Mouse (Mus musculus) heart, postnatal 0 days (tissue): ENCODE measurements around the gene Slc25a45. TPM values are rescaled to one million over a fixed set of nuclear protein-coding genes. Genes with fewer than 3 reads are reported as not detected.

Experiments used
- ATAC-seq: fragments of 200-750 bp; cut with Nextera tagmentation; 2 replicates; pipeline ENCODE4 v1.8.0; 2017; ENCODE audit warnings: low read depth, moderate number of reproducible peaks, moderate library complexity; ENCODE audit not compliant: insufficient read depth
- DNase-seq: peaks from one replicate; pipeline ENCODE4 v3.0.0-alpha.2; 2016; ENCODE audit warnings: low spot score
- H3K27ac ChIP-seq: fragments of 300-500 bp; sonication (generic); 2 replicates; pipeline ENCODE4 v1.5.1; 2014; ENCODE audit warnings: low read depth, mild to moderate bottlenecking
- H3K27me3 ChIP-seq: fragments of 300-500 bp; sonication (generic); 2 replicates; pipeline ENCODE4 v1.6.1; 2014; ENCODE audit warnings: low read length, mixed read lengths; ENCODE audit not compliant: control insufficient read depth, insufficient read depth
- H3K36me3 ChIP-seq: fragments of 300-500 bp; sonication (generic); replicated peaks from 2 replicates; pipeline ENCODE4 v1.6.1; 2014; ENCODE audit warnings: low read length, mixed read lengths; ENCODE audit not compliant: control insufficient read depth, insufficient read depth
- H3K4me1 ChIP-seq: fragments of 300-500 bp; sonication (generic); 2 replicates; pipeline ENCODE4 v1.6.1; 2014; ENCODE audit warnings: antibody characterized with exemption; ENCODE audit not compliant: control insufficient read depth, insufficient read depth
- H3K4me2 ChIP-seq: fragments of 300-500 bp; sonication (generic); 2 replicates; pipeline ENCODE4 v1.6.1; 2014; ENCODE audit warnings: low read depth, mild to moderate bottlenecking, low read length, moderate library complexity
- H3K4me3 ChIP-seq: fragments of 300-500 bp; sonication (generic); 2 replicates; pipeline ENCODE4 v1.5.1; 2014; ENCODE audit warnings: low read depth, low read length
- H3K9ac ChIP-seq: fragments of 300-500 bp; sonication (generic); replicated peaks from 2 replicates; pipeline ENCODE4 v1.6.1; 2014; ENCODE audit warnings: low read depth, low read length, mixed read lengths
- H3K9me3 ChIP-seq: fragments of 300-500 bp; sonication (generic); replicated peaks from 2 replicates; pipeline ENCODE4 v1.6.1; 2016; ENCODE audit warnings: low read length; ENCODE audit not compliant: control insufficient read depth
- CTCF ChIP-seq: IDR thresholded peaks from 2 replicates; pipeline ENCODE4 v1.5.1; 2016; ENCODE audit warnings: antibody characterized with exemption, control low read depth, low read depth
- EP300 ChIP-seq: IDR thresholded peaks from 2 replicates; pipeline ENCODE4 v1.6.1; 2016; ENCODE audit warnings: antibody characterized with exemption, low read depth
- WGBS: fragments of 180-500 bp; shearing (Covaris S2); extraction: QIAGEN DNeasy Blood & Tissue Kit; methylation state at CpG from one replicate; pipeline ENCODE4 v1.1.7; 2014; 5-methylcytosine and 5-hydroxymethylcytosine counted together
- polyA plus RNA-seq: library from polyadenylated mRNA; unstranded; fragments of >200 nt; fragmentation: Nextera tagmentation; extraction: Ambion mirVana; gene quantifications from 2 replicates; pipeline ENCODE4 v1.2.1, GENCODE M21; 2015
- total RNA-seq: library from RNA; depleted of rRNA; stranded (reverse); fragments of >200 nt; gene quantifications from 2 replicates; pipeline ENCODE4 v1.2.3, GENCODE M21; 2014; ENCODE audit warnings: low replicate concordance

Gene Slc25a45
- total and polyA plus RNA-seq, 2 experiments from 2014 or later = 2.9 to 4.8 TPM

DNA sequence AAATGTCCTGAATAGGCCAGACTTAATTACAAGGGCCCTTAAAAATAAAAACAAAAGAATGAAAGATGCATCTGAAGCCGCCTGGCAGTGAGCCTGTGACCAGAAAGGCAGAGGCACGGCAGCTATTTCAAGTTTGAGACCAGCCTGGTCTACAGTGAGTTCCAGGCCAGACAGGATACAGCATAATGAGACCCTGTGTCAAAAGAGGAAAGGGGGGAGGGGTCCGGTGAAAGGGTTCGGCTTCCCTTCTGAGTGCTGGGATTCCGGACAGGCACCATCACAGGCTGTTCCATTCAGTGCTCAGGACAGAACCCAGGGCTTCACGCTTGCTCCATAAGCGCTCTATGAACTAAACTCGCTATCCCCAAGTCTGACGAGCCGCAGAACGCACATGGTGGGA lies 49.4 kb downstream of the Slc25a45 start:
- Histone ChIP-seq H3K9ac (no peak overlapping the region), H3K27me3 (no peaks in the 10 kb centered on the region), H3K4me2 (no peak overlapping the region), H3K36me3 (no peaks in the 10 kb centered on the region), H3K4me3 (no peak overlapping the region), H3K9me3 (no peaks in the 10 kb centered on the region), H3K27ac (no peak overlapping the region; the same call in 1 of the 2 replicates), H3K4me1 (peaks cover 9% of the 10 kb centered on the region; the same call in 1 of the 2 replicates)
- WGBS = 73% methylated on average over 11 of the region's 11 CpGs
- ATAC-seq = no peak
- no peak for DNase-seq
- TF ChIP-seq CTCF = no peak
- no peak for TF ChIP-seq EP300

DNA sequence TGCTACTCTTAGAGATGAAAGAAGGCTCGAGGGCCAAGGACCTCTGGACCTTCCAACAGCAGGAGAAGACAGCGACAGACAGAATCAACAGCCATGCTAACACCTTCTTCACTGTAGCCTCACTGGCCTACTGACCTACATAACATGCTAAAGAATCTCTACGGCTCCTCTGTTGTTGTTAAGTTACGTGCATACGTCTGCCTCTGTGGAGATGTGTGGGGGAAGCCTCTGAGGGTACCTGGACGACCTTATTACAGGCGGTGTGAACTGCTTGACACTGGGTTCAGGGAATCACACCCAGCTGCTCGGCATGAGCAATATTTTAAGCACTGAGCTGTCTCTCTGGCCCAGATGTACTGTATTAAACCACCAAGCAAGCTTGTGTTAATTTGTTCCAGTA lies 49.9 kb downstream of the Slc25a45 start:
- Histone ChIP-seq H3K36me3 (no peaks in the 10 kb centered on the region), H3K4me1 (peaks cover 9% of the 10 kb centered on the region; the same call in 1 of the 2 replicates), H3K4me2 (no peak overlapping the region), H3K27ac (no peak overlapping the region; the same call in 1 of the 2 replicates), H3K27me3 (no peaks in the 10 kb centered on the region), H3K9me3 (no peaks in the 10 kb centered on the region), H3K9ac (no peak overlapping the region), H3K4me3 (no peak overlapping the region)
- TF ChIP-seq EP300 (no peak), CTCF (no peak)
- no peak for DNase-seq
- no peak for ATAC-seq
- 83% methylated on average over 8 of the region's 8 CpGs for whole genome bisulfite sequencing

DNA sequence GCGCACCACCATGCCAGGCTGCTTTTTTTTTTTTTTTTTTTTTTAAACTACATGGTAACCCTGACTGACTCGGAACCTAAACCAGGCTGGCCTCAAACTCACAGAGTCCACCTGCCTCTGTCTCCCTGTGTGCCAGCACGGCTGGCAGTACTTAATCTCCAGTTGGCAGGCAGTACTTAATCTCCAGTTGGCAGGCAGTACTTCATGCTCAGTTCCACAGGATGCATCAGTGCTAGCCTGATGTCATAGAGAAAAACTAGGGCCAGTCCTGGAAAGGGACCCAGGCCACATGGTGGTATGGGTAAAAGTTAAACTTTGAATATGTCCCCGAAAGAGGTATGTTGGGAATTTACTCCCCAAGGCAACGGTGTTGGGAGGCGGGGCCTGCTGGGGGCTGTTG lies 50.5 kb downstream of the Slc25a45 start:
- Histone ChIP-seq H3K4me2 (no peak overlapping the region), H3K27me3 (no peaks in the 10 kb centered on the region), H3K9ac (no peak overlapping the region), H3K36me3 (no peaks in the 10 kb centered on the region), H3K4me3 (no peak overlapping the region), H3K27ac (no peak overlapping the region), H3K4me1 (peaks cover 9% of the 10 kb centered on the region; the same call in 1 of the 2 replicates), H3K9me3 (no peaks in the 10 kb centered on the region)
- 70% methylated on average over 6 of the region's 6 CpGs for WGBS
- TF ChIP-seq EP300 = no peak
- TF ChIP-seq CTCF = no peak
- ATAC-seq (no peak), DNase-seq (no peak)

DNA sequence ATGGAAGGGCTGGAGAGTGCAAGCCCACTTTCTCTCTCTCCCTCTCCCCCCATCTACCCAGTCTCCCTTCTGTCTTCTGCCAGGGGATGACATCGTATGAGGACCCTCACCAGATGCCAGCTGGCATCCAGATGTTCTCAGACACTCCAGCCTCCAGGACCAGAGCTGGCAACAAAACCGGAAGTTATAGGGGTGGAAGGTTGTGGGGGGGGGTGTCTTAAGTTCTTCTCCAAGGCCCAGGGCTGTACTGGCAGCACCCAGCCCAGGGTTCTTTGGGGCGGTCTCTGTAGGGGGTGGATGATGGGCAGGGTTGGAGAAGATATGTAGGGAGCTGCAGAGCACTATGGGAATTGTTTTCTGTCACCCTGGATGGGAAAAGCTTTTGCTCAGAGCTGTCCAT lies 50.9 kb downstream of the Slc25a45 start:
- Histone ChIP-seq H3K27ac (peak overlapping the region; percentile 73; the same call in 1 of the 2 replicates), H3K4me1 (peaks cover 9% of the 10 kb centered on the region; the same call in 1 of the 2 replicates), H3K4me3 (no peak overlapping the region), H3K9me3 (no peaks in the 10 kb centered on the region), H3K9ac (no peak overlapping the region), H3K36me3 (no peaks in the 10 kb centered on the region), H3K27me3 (no peaks in the 10 kb centered on the region), H3K4me2 (no peak overlapping the region)
- 59% methylated on average over 3 of the region's 3 CpGs for WGBS
- TF ChIP-seq CTCF (no peak), EP300 (no peak)
- no peak for DNase-seq
- no peak for ATAC-seq

DNA sequence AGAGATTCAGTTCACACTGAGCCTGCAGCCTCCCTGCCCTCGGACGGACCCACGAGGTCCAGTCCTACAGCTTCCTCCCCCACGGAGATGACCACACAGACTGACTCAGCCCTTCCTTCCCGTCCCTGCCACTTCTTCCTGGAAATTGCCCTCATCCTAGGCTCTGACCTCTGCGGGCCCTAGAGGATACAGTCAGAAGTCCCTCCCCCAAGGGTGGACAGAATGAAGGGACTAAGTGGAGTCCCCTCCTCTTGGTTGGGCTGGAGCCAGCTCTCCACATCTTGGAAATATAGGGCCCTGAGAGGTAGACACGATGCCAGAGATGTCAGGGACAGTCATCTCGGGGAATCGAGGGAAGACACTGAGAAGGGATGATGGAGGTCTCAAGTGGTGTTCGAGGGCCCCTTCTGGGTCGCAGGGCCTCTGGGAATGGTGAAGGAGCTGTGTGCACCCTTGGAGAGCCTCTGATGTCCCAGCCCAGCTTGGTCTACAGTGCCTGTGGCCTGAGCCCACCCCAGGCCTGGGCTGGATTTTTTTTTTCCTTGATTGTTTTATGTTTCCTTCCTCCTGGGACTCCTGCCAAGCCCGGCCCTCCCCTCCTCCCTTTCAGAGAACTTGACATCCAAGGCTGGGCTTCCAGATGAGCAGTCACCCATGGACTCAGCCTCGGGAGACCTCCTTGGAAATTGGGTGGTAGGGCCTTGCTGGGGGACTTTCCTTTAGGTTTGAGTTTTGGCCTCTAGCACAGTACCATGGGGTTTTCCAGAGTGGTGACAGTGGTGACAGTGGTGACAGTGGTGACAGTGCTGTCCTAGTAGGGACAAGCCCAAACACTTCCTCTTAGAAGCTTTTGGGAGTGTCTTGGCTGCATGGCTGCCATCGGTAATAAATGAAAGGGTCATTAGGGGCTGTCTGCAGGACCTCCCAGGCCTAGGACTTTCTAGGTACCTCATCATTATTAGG lies 52.3 kb downstream of the Slc25a45 start:
- Histone ChIP-seq H3K4me1 (peaks cover 9% of the 10 kb centered on the region; the same call in 1 of the 2 replicates), H3K9ac (no peak overlapping the region), H3K27me3 (no peaks in the 10 kb centered on the region), H3K9me3 (no peaks in the 10 kb centered on the region), H3K4me2 (no peak overlapping the region), H3K4me3 (no peak overlapping the region), H3K27ac (peak overlapping the region; percentile 73), H3K36me3 (no peaks in the 10 kb centered on the region)
- ATAC-seq (peak; percentile 42), DNase-seq (peak; percentile 41)
- WGBS = 45% methylated on average over 14 of the region's 14 CpGs
- TF ChIP-seq EP300 (0 out of 2 replicates have a peak, but pooled peaks have one; percentile 31), CTCF (no peak)
